Mouse (Mus musculus): Measurements from ENCODE around the gene Nav2.

Gene Nav2

GRCm38 (mm10) chr7:49091371-49091770 is 182.9 kb downstream of the Nav2 start:
- intact Hi-C loops (cut with DNase I), result no loop called here

DNA sequence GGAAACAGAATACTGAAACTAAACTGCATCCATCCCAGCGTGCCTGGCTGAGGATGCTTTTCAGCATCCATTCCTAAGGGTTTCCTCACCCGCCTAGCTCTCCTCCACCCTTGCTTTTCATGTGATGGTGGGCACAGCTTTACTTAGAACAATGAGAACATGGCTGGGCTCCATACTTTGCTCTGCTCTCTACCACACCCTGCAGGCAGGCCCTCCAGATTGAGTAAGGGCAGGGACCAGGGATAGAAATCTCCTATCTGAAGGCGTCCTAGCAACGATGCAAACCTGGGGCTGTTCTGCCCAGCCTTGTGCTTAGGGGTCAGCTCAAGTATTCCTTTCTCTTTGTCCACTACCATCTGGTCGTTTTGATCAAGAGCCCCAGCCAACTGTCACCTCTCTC is 183.4 kb downstream of the Nav2 start:
- intact Hi-C loops (cut with DNase I), result no loop called here

- intact Hi-C loops (cut with DNase I), result no loop called here
Observed at GRCm38 (mm10) chr7:49093596-49093995, 185.1 kb downstream of the Nav2 start.

DNA sequence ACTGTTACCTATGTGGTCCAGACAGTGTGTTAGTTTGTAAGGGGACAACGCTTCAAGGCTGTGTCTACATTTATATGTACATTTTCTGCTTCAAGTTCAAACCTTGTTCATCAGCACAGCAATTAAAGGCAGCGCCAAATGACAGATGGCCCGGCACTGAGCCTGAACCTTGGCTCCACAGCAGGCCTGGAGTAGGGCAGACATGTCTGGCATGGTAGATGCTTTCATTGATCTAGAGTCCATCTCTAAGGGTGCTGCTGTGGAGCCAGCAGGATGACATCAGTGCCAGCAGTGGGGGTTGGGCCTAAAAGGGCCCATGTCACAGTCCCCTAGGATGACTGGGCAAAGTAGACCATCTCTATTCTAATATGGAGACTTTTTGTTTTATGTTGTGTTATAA is 186.0 kb downstream of the Nav2 start:
- intact Hi-C loops (cut with DNase I), result no loop called here

DNA sequence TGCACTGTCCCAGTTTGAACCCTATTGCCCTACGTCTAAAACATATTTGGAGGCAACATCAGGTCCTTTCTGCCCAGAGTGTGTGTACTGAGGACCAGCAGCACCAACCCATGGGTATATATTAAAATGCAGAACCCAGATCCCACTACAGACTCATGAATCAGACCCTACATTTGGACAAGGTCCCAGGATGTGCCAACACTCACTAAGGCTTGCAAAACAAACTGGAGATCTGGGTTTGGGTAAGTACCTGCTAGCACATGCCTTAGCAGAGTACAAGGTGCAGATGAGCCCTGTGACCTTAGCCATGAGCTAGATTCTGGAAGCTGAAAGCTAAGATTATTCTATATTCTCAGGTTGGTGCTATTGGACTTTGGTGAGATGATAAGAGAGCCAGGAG is 192.8 kb downstream of the Nav2 start:
- intact Hi-C loops (cut with DNase I), result no loop called here

DNA sequence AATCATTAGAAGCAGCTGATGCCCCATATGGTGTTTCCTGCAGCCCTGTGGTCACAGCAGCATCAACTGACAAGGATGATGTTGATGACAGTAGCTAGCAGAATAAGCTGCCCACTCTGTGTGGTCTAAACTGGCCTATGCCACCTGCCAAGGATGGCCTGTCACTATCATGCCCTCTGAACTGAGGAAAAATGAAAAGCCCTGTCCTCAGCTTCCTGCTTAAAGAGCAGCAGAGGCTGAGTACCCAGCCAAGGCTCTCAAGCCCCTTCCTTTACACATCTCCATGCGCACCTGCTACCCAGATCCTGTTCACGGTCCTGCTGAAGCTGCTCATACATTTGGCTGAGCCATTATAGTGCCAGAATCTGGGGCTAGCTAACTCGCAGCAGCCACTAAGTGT is 193.7 kb downstream of the Nav2 start:
- intact Hi-C loops (cut with DNase I), result no loop called here

DNA sequence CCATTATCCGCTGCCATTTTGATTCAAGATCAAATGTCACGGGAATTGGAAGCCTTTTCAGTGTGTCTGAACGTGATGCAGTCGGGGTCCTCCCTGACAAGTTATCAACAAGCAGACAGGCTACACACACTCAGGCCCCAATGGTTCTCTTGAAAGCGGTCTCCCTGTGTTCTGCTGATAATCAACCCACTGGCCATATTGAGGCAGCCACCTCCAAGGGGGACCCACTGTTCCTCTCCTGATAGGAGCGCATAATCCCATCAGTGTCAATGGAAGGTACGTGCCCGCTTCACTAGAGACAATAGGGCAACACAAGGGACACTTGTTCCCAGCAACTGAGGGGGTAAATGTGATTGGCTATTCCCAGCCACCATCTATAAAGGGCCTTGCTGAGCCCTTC is 195.9 kb downstream of the Nav2 start:
- intact Hi-C loops (cut with DNase I), result no loop called here

- intact Hi-C loops (cut with DNase I), result no loop called here
Observed at GRCm38 (mm10) chr7:49104793-49105192, 196.3 kb downstream of the Nav2 start.

DNA sequence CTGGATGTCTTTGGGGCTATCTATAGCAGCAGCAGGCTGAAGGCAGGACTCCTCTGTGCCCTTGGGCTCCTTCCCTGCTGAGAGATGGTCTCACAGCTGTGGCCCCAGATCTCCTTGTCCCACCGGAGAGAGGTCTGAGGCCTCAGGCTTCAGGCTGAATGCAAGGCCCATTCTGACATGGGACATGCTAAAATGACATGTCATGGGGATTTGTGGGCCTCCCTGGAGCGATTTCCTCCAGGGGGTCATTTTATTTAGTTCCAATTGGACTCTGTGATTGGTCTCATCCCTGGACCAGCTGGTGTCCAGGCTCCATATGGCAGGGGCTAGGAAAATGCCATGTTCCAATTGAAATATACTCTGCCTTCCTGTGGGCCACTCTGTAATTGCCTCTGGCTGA is 197.0 kb downstream of the Nav2 start:
- intact Hi-C loops (cut with DNase I), result no loop called here

DNA sequence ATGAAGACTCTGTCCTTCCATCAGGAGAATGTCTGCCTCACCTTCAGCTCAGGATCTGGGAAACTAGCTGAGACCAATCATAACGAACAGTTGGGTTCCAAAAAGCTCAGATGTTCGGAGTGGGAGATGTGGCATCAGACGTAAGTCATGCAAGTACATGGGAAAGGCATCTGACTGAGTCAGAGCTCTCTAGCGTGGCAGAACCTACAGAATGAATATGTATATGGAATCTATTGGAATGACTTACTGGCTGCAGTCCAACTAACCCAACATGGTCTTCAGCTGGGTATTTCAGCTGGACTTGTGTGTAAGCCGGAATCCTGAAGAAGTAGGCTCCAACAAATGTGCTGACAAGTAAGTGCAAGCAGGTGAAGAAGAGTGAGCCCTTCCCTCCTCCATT is 199.6 kb downstream of the Nav2 start:
- intact Hi-C loops (cut with DNase I), result no loop called here

- intact Hi-C loops (cut with DNase I), result no loop called here
Observed at GRCm38 (mm10) chr7:49119016-49119415, 210.5 kb downstream of the Nav2 start.

DNA sequence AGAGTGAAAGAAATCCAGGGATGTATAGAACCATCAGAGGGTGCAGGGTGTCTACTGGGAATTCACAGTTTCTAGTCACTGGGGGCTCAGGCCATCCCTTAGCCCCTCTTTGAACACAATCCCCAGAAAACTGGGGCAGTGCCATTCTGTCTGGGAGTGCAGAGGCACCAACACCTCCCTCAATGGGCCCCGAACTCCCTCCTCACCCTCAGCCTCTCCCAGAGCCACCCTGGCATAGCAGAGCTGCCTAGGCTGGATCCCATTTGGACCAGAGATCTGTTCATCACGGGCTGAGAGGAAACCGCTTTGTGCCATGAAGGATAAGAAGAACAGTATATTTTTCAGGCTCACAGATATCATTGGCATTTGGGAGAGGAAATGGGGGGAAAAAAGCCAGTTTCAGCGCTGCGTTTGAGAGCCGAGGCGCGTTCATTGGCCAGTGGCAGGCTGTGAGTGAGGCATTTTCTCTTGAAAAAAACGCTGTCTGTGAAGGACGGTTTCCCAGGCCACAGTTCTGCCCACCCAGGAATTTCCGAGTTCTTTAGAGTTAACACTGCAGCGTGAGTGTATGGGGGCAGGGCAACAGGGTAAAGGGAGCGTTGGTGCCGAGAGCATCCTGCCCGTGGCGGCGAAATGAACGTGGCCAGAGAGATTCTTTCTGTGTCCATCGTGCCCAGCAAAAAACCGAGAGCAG is 211.4 kb downstream of the Nav2 start:
- intact Hi-C loops (cut with DNase I), result loop anchor here (2.0 kb wide), 1 partner anchor 191 kb away; no protein-coding TSS in a partner anchor

GRCm38 (mm10) chr7:49120488-49120864 is 212.0 kb downstream of the Nav2 start:
- intact Hi-C loops (cut with DNase I), result loop anchor here (2.0 kb wide), 1 partner anchor 192 kb away; no protein-coding TSS in a partner anchor

GRCm38 (mm10) chr7:49120935-49121691 is 212.6 kb downstream of the Nav2 start:
- intact Hi-C loops (cut with DNase I), result loop anchor here (2.0 kb wide), 1 partner anchor 192 kb away; no protein-coding TSS in a partner anchor

DNA sequence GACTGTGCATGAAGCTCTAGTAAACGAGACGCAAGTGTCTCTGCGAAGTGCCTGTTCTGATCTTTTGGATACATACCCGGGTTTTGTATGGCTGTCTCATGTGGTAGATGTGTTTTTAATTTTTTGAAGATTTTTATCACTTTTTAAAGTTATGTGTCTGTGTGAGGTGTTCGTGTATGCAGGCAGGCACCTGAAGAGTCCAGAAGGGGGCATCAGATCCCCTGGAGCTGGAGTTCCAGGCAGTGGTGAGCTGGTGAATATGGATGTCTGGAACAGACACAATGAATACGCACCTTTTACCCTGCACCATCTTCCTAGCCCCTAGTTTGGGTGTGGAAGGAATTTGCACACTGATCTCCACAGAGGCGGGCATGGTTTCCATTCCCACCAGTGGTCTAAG is 214.0 kb downstream of the Nav2 start:
- intact Hi-C loops (cut with DNase I), result loop anchor here (1.0 to 2.0 kb wide), 2 partner anchors 228 to 372 kb away; no protein-coding TSS in a partner anchor

- intact Hi-C loops (cut with DNase I), result no loop called here
Observed at GRCm38 (mm10) chr7:49125545-49125944, 217.0 kb downstream of the Nav2 start.

DNA sequence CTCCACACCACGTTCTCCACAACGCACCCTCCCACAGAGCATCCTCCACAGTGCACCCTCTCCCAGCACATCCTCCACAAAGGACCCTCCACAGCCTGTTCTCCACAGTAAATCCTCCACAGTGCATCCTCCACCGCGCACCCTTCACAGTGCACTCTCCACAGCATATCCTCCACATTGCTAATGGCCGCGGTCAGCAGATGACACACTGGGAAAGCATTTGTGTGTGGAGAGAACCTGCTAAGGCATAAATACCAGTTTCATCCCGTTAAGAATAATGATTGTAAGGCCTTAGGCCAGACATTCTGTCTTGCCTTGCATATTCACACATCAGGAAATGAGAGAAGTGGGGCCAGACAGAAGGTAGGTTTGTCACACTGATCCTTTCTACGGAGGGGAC is 219.7 kb downstream of the Nav2 start:
- intact Hi-C loops (cut with DNase I), result no loop called here

GRCm38 (mm10) chr7:49132851-49133351 is 224.4 kb downstream of the Nav2 start:
- intact Hi-C loops (cut with DNase I), result loop anchor here (1.0 to 2.0 kb wide), 2 partner anchors 139 to 294 kb away; no protein-coding TSS in a partner anchor

GRCm38 (mm10) chr7:49134396-49134795 is 225.9 kb downstream of the Nav2 start:
- intact Hi-C loops (cut with DNase I), result no loop called here

DNA sequence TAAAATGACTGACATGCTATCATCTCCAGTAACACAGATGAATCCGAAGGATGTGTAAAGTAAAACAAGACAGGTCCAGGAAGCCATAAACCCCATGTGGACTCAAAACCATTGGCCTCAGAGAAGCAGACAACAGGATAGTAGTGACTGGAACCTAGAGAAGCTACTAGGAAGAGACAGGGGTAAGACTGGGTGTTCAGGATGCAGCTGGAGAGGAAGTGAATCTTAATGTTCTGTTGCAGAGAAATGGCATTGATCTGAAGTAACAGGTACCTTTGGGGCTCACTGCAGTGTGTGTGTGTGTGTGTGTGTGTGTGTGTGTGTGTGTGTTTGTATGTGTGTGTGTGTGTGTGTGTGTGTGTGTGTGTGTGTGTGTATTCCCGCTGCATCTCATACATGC is 231.2 kb downstream of the Nav2 start:
- intact Hi-C loops (cut with DNase I), result loop anchor here (5.0 kb wide), 1 partner anchor 73 kb away; no protein-coding TSS in a partner anchor

- intact Hi-C loops (cut with DNase I), result no loop called here
Observed at GRCm38 (mm10) chr7:49143966-49144365, 235.4 kb downstream of the Nav2 start.

Measured in adrenal gland (tissue).